Comparison of ENCODE assay signal across 8 mouse cellular contexts in the genomic region with DNA sequence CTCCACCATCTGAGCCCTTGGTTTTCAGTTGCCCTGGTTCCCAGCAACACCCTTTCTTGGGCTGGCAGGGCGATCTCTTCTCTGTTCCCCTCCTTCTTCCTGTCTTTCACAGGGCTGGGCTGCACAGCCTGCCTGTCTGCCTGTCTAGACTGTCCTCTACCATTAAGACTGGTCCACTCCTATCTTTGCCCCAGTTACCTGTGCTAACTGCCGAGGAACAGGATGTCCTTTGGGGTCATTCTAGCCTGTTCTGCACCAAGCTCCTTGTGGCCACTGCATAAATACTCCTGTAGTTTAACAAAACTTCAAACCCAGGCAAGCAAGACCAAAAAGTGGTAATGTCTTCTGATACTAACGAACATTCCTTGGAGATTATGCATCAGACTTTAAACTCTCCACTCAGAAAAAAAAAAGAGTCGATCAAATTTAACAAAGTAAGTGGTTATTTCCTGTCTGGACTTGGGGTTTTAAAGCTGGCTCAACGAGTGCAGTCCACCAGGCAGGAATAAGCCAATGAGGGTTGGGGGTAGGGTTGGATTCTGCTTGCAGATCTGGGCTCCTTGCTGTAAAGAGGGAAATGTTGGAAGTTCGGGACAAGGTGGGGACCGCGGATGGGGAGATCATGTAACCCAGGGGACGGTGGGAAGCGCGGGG. TPM values are rescaled to one million over a fixed set of nuclear protein-coding genes. Genes with fewer than 3 reads are reported as not detected.
A peak's percentile ranks its signal among the peaks of the same experiment; 100 is the strongest.
DNase-seq lines count a peak whose midpoint lies in the region; ATAC-seq and TF ChIP-seq lines count a peak whose summit lies in the region.

Gene Eva1a (plus strand): TSS at position 210 of the 654 bp plus-strand sequence.

- 0 out of 2 replicates have a peak, but pooled peaks cover 4% of the 10 kb centered on the region for H3K4me1 ChIP-seq in lung, adult 2 months (ENCODE audit: control insufficient read depth, insufficient read depth, low read length)
- peaks cover 34% of the 10 kb centered on the region for H3K4me1 ChIP-seq in embryonic facial prominence, embryonic 15.5 days
- H3K4me1 ChIP-seq in hindbrain, embryonic 16.5 days (ENCODE audit: control insufficient read depth, insufficient read depth, low read depth, low read length): peaks cover 16% of the 10 kb centered on the region
- H3K4me1 ChIP-seq in midbrain, embryonic 10.5 days: peaks cover 30% of the 10 kb centered on the region

- H3K4me3 ChIP-seq in lung, adult 2 months (replicated peaks; ENCODE audit: extremely low read depth, low read depth, low read length): peak within 1 kb of the TSS; percentile 70
- H3K4me3 ChIP-seq in embryonic facial prominence, embryonic 15.5 days (replicated peaks): peak within 1 kb of the TSS; percentile 62
- peak within 1 kb of the TSS; percentile 55 for H3K4me3 ChIP-seq in hindbrain, embryonic 16.5 days (ENCODE audit: low read length)
- peak within 1 kb of the TSS; percentile 65 for H3K4me3 ChIP-seq in midbrain, embryonic 10.5 days

- no peak for TF ChIP-seq POLR2A in lung, adult 2 months (IDR thresholded peaks at IDR 0.05; ENCODE audit: borderline replicate concordance, extremely low read depth, low read depth, low read length)

- peak within 1 kb of the TSS; percentile 92 for H3K4me2 ChIP-seq in embryonic facial prominence, embryonic 15.5 days (replicated peaks)
- H3K4me2 ChIP-seq in hindbrain, embryonic 16.5 days (ENCODE audit: low read length): peak within 1 kb of the TSS; percentile 98

- peak within 1 kb of the TSS; percentile 86 for H3K27ac ChIP-seq in embryonic facial prominence, embryonic 15.5 days (replicated peaks)
- no peak within 1 kb of the TSS for H3K27ac ChIP-seq in hindbrain, embryonic 16.5 days (ENCODE audit: low read depth, low read length)
- H3K27ac ChIP-seq in midbrain, embryonic 10.5 days (replicated peaks): peak within 1 kb of the TSS; percentile 79

- H3K27me3 ChIP-seq in embryonic facial prominence, embryonic 15.5 days: peaks cover 3% of the 10 kb centered on the region; the same call in 1 of the 2 replicates
- H3K27me3 ChIP-seq in hindbrain, embryonic 16.5 days (replicated peaks; ENCODE audit: control insufficient read depth, insufficient read depth, low read length): peaks cover 21% of the 10 kb centered on the region
- H3K27me3 ChIP-seq in midbrain, embryonic 10.5 days (ENCODE audit: low read depth, poor library complexity, severe bottlenecking): peaks cover 100% of the 10 kb centered on the region

- no peak for ATAC-seq in embryonic facial prominence, embryonic 15.5 days (ENCODE audit: insufficient number of reproducible peaks, low FRiP score, low TSS enrichment, low read depth)
- ATAC-seq in hindbrain, embryonic 16.5 days: peak; percentile 9; the same call in 1 of the 2 replicates
- ATAC-seq in monocyte, adult 5-6 weeks (replicated peaks; ENCODE audit: insufficient number of reproducible peaks, low FRiP score, low TSS enrichment, poor library complexity, severe bottlenecking): no peak

- H3K9me3 ChIP-seq in embryonic facial prominence, embryonic 15.5 days (replicated peaks): no peaks in the 10 kb centered on the region
- H3K9me3 ChIP-seq in hindbrain, embryonic 16.5 days (ENCODE audit: control insufficient read depth, low read length): no peaks in the 10 kb centered on the region
- no peaks in the 10 kb centered on the region for H3K9me3 ChIP-seq in midbrain, embryonic 10.5 days (replicated peaks)

- peak within 1 kb of the TSS; percentile 52 for H3K9ac ChIP-seq in embryonic facial prominence, embryonic 15.5 days
- H3K9ac ChIP-seq in hindbrain, embryonic 16.5 days (ENCODE audit: low read depth, low read length): peak within 1 kb of the TSS; percentile 61

- TF ChIP-seq CTCF in lung, adult 2 months (IDR thresholded peaks at IDR 0.05; ENCODE audit: insufficient read depth, low read length): no peak

- WGBS in lung, adult 2 months: 9% methylated on average over 11 of the region's 11 CpGs
- WGBS in embryonic facial prominence, embryonic 15.5 days: 11% methylated on average over 11 of the region's 11 CpGs
- WGBS in hindbrain, embryonic 16.5 days: 20% methylated on average over 11 of the region's 11 CpGs
- WGBS in midbrain, embryonic 10.5 days: 14% methylated on average over 11 of the region's 11 CpGs

- H3K36me3 ChIP-seq in embryonic facial prominence, embryonic 15.5 days: no peaks in the 10 kb centered on the region
- H3K36me3 ChIP-seq in hindbrain, embryonic 16.5 days (ENCODE audit: control insufficient read depth, insufficient read depth, low read length): no peaks in the 10 kb centered on the region
- no peaks in the 10 kb centered on the region for H3K36me3 ChIP-seq in midbrain, embryonic 10.5 days

- DNase-seq in lung, adult 2 months: no peak
- DNase-seq in lung, postnatal 14 days: no peak
- no peak for DNase-seq in midbrain, embryonic 10.5 days (ENCODE audit: low spot score)
- DNase-seq in cerebellum, postnatal 25 days: no peak
- DNase-seq in cerebellum, adult 11-12 months: no peak

RNA-seq across cellular contexts. Expression of gene Eva1a, which starts in this region (rescaled TPM):
- 8.6 and 15.3 TPM in 2 replicates for polyA plus RNA-seq in lung, adult 2 months (2012; rRNA removed)
- polyA plus RNA-seq in embryonic facial prominence, embryonic 15.5 days (2015; fragmentation: Nextera tagmentation; extraction: Ambion mirVana): 16.8 and 17.2 TPM in 2 replicates
- polyA plus RNA-seq in hindbrain, embryonic 16.5 days (2015; fragmentation: Nextera tagmentation; extraction: Ambion mirVana): 1.3 TPM in 2 replicates
- 3.4 and 3.7 TPM in 2 replicates for polyA plus RNA-seq in midbrain, embryonic 10.5 days (2016; fragmentation: Nextera tagmentation; extraction: Ambion mirVana)
- total RNA-seq in monocyte, adult 5-6 weeks (2017): not detected in 3 replicates
